Mouse (Mus musculus) cerebellum, postnatal 4 days (tissue): ENCODE measurements around the gene Rfng.
A peak's percentile ranks its signal among the peaks of the same experiment; 100 is the strongest.
"Not testable (repeated sequence)": the region's sequence is repeated elsewhere in the genome, so short reads cannot be mapped to it uniquely, and the experiment has no call there.

Experiments
- DNase-seq, 2 experiments: peaks; one replicate each; pipeline ENCODE4 v3.0.0; 2022; ENCODE audit warnings: low spot score in 2 of 2, mixed read lengths in 1 of 2

The Rfng gene

DNA sequence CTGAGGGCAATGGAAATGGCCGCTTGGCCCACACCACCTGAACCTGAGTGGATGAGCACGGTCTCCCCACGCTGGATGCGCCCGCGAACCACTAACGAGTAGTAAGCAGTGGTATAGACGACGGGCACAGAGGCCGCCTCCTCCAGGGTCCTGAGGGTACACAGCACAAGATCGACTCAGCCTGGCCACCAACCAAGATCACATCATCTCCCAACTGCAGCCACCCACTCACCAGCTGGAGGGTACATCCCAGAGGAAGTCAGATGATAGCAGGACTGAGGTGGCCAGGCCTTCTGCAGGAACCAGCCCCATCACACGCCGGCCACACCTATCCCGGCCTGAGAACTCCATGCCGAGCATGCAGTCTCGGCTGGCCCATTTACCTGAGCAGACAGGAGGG lies 28.1 kb upstream of the Rfng start:
- no peak for DNase-seq

DNA sequence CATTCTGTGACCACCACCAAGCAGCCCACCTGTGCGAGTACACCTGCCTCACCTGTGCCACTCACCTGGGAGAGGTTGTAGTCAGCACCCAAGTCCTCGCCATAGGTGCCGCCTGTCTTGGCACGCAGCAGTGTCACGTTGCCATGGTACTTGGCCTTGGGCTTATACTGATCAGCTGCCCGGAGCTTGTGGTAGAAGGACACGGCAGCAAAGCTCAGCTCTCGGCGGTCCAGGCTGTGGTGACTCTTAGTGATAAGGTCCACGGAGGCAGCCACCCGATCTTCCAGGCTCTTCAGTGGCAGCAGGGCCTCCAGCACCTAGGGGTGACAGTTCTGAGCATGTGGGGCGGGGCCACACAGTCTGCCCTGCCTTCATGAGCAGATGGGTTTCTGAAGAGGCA lies 24.0 kb upstream of the Rfng start:
- no peak for DNase-seq

DNA sequence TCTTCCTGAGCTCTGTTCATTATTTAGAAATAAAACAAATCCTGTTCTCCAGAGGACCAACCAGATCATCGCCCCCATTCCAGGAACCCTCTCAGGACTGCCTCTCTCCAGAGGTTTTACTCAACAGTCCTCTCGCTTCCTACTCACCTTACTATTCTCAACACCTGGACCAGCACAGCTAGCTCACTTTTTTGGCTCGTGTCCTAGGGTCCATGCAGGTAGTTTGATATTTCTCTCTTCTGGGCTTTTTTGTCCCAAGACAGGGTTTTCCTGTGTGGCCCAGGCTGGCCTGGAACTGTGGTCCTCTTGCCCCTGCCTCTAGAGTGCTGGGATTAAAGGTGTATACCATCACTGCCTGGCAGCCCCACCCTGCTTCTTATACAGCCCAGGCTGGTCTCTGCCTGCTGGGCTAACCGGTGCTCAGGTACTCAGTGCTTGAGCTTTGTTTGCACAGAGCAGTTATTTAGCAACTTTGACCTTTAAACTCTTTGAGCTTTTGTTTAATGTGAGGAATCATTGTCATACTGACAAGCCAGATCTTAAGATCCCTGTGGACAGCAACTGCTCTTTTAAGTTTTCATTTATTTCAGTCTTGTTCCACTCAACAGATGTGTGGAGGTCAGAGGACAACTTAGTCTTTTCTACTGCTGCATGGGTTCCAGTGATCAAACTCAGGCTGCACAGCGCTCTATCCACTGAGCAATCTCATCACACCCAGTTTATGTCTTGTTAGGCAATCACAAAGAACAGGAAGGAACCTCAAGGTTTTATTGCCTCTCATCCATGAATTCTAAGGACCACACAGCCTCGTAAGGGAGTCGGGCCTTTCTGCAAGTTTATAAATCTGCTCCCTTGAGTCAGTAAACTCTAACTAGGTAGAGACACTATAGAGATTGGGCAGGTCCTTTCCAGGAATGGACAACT lies 21.6 kb upstream of the Rfng start:
- no peak for DNase-seq

DNA sequence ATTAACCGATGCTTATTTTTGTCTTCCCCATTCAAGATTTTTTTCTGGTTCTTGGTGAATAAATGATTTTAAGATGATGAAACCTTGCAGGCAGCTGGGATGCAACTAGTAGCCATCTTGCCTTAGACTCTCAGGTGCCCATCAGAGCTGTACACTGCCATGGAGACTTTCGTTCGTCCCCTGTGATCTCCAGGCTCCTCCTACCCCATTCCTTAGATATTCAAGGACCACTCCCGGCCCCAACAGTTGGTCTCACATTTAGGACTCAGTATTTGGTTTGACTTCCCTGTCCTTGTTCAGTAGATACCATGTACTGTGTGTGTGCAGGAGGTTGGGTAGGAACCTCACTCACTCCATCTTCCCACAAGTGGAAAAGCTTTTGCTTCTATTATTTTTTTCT lies 20.8 kb upstream of the Rfng start:
- no peak for DNase-seq

DNA sequence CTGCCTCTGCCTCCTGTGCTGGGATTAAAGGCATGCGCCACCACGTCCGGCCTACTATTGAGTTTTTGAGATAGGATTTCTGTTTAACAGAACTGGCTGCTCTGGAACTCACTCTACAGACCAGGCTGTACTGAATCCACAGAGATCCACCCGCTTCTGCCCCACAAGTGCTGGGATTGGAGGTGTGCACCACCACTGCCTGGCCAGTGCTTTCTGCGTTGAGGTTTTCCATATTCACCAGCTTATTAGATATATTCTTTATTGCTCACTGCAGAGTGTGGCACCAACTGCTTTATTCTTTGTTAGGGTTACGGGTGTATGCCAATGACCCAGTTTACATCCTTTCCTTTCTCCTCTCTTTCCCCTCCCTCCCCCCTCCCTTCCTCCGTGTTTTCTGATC lies 20.3 kb upstream of the Rfng start:
- DNase-seq = no peak

DNA sequence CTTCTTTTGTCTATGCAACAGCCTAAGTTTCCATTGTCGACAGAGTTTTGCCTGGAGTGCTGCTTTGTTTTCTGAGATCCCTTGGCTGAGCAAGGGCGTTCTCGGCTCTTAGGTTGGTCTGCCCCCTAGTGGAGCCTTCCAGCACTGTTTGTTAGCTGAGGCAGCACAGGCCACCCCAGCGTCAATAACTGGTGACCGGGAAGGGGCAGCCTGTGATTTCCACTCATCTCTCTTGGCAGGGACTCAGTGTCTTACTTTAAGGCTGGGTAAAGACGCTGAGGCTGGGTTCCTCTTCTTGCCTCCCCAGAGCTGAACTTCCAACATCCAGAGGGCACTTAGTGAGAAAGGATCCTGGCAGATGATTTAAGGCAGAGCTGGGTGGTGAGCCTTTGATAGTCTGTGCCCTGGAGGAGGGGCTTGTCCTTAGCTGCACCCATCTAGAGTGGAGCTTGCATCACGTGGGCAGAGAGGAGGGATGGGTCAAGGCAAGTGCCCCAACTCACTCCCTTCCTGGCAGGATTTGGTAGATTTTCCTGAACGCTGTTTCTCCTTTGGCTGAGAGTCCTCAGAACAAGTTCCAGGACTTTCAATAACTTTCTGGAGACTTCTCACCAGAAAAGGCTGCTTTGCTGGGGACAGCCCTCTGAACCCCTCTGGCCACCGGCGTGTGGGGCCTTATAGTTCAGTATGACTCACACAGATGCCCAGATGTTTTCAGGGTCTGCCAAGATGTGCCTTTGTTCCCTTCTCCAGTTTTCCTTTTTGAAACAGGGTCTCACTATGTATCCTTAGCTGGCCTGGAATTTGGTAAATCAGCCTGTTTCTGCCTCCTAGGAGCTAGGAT lies 16.3 kb upstream of the Rfng start:
- peak; percentile 82 to 88 for DNase-seq

DNA sequence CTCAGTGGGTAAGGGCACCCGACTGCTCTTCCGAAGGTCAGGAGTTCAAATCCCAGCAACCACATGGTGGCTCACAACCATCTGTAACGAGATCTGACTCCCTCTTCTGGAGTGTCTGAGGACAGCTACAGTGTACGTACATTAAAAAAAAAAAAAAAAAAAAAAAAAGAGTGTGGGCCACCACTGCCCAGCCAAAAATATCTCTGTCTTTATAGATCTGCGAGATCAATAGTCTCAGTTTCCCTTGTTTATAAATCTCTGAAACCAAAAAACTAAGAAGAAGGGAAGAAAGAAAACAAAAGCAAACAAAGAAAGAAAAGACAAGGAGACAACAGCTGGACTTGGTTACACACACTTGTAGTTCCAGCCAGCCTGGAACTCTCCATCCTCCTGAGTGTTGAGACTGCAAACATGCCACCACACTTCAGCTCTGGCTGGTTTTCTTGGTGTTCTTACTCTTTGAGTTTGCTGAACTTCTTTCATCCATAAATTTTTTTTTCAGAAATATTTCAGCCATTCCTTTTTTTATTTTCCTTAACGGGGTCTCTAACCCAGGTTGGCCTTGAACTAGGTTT lies 15.4 kb upstream of the Rfng start:
- DNase-seq = no peak

DNA sequence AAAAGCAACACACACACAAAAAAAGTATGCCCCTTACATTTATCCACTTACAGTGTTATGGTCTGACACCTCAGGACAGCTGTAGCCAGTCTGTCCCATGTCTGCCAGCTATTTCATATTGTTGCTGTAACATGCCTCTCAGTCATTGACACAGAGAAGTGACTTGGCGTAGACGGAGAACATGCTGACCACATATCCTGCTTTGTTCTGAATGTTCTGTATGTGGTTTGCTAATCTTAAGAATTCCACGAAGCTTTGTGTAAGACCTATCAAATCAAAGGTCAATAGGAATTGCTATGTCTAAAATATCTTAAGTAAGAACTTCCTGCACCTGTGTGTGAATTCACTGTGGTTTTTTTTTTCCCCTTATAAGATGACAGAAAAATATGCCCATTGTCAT lies 14.2 kb upstream of the Rfng start:
- no peak for DNase-seq

DNA sequence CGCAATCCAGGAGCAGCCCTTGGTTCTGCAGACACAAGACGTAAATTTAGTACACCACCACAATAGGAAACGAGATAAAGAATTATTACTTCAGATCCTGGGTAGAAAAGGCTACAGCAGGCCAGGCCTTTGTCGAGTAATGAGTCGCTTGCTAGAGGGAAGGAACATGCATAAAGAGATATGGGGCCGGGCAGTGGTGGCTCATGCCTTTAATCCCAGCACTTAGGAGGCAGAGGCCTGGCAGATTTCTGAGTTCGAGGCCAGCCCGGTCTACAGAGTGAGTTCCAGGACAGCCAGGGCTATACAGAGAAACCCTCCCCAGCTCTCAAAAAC lies 12.6 kb upstream of the Rfng start:
- no peak for DNase-seq

DNA sequence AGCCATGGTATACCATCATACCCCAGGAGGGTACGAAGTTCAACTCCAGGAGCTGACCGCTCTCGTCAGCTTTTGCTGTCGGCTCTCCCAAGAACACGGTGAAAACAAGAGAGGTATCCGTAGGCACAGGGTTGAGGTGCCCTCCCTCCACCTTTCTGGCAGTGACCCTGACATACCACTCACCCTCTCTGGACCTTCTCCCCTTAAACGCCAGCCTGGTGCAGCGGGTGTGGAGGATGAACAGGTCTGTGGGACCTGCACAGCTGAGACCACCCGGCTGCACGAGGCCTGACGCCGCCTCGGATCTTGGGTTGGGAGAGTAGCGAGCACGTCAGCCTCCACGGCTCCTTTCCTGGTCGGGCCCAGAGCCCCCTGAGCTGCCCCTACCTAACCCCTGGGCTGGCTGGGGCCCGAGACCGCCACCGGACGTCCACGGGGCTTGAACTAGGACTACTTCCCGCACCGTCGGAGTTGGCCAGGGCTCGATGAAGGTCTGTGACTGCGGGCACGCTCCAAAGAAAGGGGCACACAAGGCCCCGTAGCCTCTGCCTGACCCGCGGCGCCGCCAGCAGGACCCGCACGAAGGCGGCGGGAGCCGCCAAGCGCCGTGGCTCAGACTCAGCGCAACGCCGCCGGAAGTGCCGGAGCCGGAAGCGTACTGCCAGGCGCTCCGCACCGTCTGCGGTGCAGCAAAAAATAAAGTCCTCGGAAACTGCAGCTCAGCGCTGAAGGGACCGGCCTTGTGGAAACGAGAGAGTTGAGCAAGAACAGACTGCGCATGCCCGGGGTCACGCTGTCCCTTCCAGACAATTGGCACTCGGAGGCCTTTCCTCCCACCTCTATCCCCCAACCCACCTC lies 12.0 kb upstream of the Rfng start, which contains the start of gene Dus1l:
Gene Dus1l (minus strand): TSS at position 648 of the 858 bp plus-strand sequence.
- peak; percentile 99 for DNase-seq

DNA sequence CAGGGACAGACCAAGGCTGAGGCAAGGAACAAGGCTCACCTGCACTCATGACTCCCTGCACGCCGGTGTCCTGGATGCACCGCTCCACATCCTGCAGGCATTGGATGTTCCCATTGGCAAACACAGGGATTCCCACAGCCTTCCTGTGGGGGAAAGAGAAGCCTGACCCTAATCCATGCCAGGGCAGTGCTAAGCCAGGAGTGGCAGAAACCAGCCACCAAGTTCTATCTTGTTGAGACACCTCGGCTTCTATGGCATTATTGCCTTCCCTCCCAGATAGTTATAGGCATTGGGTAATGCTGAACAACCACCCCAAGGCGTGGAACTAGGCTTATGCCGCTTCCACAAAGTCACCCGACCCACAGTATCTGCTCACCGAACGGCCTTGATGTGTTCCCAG lies 8.6 kb upstream of the Rfng start:
- DNase-seq = no peak

DNA sequence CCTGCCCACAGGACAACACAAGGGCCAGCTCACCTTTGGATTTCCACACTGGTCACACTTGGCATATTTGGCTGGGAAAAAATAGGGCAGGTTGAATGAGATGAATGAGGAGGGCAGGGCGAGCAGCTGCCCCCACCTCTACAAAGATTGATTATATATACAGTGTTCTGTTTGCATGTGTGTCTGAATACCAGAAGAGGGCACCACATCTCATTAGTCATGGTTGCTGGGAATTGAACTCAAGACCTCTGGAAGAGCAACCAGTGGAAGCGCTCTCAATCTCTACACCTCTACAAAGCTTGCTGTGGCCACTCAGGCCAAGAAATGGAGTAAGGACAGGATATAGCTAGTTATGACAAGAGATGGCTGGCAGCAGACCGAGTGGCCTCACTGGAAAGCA lies 5.8 kb upstream of the Rfng start:
- no peak for DNase-seq

DNA sequence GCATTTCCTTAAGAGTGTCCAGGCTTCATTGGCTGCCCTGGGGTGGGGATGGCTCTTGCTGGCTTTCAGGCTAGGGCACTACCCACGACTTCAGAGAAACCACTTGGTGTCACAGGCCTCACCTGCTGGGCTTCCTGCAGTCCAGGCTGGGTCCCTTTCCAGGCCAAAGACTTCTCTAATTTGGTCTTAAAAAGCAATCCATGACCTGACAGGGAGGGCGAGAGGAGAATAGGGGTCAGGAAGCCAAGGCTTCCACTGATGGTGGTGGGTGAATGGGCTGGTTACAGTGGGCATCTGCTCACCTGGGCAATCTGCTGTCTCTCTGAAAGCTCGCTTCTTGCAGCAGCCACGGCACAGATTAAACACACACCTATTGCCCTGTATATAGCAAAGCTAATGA lies 5.3 kb upstream of the Rfng start:
- DNase-seq = no peak

DNA sequence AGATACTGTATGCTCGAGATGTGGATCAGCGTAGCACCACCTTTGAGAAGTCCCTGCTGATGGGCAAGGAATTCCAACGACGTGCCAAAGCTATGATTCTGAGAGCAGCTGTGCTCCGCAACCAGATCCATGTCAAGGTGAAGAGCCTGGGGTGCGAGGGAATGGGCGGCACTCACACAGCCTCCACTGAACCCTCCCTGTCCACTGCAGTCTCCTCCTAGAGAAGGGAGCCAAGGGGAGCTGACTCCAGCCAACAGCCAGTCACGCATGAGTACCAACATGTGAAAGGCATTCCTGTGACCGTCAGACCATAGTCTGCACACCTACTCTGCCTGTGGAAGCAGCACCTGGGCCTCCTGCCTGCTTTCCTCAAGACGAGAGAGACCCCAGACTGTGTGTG lies 4.5 kb upstream of the Rfng start:
- DNase-seq = not testable (repeated sequence)

DNA sequence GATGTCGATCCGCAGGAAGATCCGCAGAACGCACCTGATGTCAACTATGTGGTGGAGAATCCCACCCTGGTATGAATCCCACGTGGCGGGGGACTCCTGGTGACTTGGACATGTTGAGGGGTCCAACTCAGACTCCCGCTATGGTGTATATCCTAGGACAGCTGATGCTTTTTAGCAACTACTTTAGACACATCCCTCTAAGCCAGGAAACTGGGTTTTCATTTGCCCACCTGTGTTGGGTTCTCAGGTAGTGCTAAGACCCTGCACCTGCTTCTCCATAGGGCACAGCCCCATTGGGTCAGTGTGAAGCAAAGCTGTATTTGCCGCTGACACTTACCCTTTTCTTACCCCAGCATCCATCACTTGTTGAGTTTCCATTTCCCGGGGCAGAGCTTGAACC lies 1.1 kb upstream of the Rfng start:
- DNase-seq = no peak

DNA sequence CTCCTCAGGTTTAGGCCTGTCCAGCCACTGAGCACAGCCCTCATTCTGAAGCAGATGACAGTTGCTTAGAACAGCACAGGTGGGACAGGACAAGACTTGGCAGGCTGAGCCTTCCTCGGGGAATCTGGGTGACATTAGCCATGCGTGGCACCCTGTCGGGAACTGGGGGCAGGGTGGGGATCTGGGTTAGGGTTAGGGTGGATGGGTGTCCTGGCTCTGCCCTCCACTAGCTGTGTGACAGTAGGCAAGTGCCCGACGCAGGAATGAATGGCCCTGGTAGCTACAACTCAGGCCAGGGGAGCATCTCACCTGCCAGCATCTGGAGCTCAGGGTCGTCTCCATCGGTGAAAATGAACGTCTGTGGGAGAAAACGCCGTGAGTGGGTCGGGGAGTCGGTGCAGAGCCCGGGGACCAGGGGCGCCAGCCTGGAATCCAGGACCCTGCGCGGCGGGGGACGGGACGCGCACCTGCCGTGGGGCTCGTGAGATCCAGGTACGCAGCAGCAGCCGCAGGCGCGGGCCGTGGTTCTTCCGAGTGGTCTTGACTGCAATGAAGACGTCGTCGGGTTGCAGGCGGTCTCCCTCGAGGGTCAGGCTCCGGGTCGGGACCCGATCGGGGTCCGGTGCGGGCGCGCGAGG lies 462 bp downstream of the Rfng start:
- no peak for DNase-seq

DNA sequence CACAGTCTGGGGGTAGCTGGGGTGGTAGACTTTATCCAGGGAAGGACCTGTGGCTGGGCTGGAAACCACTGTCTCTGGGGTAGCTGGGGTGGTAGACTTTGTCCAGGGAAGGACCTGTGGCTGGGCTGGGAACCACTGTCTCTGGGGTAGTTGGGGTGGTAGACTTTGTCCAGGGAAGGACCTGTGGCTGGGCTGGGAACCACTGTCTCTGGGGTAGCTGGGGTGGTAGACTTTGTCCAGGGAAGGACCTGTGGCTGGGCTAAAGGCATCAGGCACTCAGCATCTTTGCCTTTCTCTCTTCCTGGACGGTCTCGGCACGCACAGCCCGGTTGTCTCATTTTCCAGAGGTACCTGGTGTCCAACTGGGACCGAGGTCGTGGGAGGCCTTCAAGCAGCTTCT lies 2.6 kb downstream of the Rfng start:
- DNase-seq = not testable (repeated sequence)

DNA sequence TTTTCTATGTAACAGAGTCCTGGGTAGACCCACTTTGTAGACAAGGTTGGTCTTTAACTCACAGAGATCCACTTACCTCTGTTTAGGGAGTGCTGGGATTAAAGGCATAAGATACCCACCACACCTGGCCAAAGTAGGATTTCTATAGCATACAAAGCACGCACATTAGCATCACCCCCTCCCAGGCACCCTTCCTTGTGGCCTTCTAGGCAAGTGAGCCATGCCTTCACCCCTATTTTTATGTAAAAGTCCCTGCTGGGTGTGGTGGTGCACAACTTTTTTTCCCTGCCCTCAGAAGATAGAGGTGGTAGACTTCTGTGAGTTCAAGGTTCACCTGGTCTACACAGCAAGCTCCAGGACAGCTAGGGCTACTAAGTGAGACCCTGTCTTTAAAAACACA lies 4.1 kb downstream of the Rfng start:
- DNase-seq = no peak

DNA sequence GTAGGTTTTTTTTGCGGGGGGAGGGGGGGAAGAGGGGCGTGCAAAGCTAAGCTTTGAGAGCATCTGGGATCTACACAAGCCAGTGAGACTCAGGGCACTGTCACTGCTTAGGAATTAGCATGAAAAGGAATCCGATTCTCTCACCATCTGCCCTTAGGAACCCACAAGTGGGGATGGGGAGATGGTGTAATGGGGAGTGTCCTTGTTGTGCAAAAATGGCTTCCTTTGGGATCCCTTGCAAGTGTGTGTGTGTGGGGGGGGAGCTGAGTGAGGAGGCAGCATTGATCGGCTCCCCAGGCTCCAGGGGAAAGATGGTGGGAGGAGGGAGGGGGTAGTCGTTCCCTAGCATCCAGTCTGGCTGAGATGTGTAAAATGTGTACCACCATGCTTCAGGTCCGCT lies 6.9 kb downstream of the Rfng start:
- DNase-seq = no peak

DNA sequence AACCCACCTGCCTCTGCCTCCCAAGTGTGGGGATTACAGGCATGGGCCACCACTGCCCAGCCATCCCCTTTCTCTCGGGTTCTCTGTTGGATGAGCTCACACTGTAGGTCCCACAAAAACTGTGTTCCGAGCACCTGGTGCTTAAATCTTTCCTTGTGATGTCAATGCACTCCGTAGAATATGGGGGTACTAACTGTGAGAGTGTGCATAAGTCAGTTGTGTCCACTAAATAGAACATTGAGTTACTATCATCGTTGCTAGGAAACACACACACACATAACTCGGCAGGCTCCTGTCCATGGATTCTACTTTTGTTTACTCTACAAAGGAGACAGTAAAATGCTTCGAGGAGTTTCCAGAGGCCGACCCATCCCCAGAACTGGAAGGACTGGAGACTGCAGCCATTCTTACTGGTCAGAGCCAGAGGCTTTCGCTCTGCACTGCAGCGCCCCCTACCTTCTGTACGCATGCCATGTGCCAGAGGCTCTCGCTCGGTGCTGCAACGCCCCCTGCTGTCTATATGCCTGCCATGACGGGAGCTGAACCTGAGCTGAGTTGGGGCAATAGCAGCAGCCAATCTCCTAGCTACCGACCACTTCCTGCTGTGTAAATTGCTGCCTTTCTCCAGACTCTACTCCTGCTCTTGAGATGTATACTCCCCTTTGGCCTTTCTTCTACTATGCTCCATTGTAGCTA lies 8.1 kb downstream of the Rfng start:
- peak; percentile 97 to 99 for DNase-seq
